Mouse (Mus musculus): ENCODE measurements at regions not wholly inside any gene's neighbourhood (a gene's known extent, or its start where the extent isn't known, plus 50 kb on each side); places are given as distances from the start of the nearest gene placed in this dataset.

DNA sequence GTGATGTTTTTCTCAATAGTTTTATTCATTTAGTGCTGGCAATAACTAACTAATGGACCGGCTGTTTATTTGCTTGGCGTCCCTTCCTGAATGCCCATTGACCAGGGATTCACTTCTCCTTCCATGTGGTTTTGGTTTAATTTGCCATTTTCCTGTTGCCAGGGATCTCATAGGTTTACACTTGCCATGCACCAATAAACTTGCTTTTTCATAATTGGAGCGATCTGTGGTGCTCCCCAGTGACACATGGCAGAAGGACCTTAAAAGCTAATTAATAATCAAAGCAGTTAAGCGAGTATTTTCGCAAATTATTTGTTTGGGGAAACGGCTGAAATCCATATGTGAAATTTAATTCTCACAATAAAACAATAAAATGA, 245.2 kb upstream of the Itga1 start:
- TF ChIP-seq CTCF (IDR thresholded peaks at IDR 0.05; ENCODE audit: low read depth, low read length) (no peak), POLR2A (IDR thresholded peaks at IDR 0.05; ENCODE audit: extremely low read depth, insufficient read depth, low read length) (no peak)

All from liver, adult 2 months (tissue).